Mouse (Mus musculus): Measurements from ENCODE around the gene Immp2l. TPM values are rescaled to one million over a fixed set of nuclear protein-coding genes. Genes with fewer than 3 reads are reported as not detected.

Immp2l gene
- total and polyA plus RNA-seq, 2 experiments from 2014 or later: 1.7 to 10.9 TPM

- TF ChIP-seq CTCF (IDR thresholded peaks at IDR 0.05; ENCODE audit: low read depth): no peak
- no peaks in the 10 kb centered on the region for H3K4me1 ChIP-seq (ENCODE audit: insufficient read depth, low read length)
- DNase-seq (ENCODE audit: low spot score) (peak; percentile 45), ATAC-seq (peak; percentile 70; the same call in 1 of the 2 replicates)
- H3K27me3 ChIP-seq (ENCODE audit: insufficient read depth, low read length): no peaks in the 10 kb centered on the region
- H3K36me3 ChIP-seq (ENCODE audit: insufficient read depth, low read length): no peaks in the 10 kb centered on the region
- 58% methylated on average over 5 of the region's 5 CpGs for WGBS
- H3K27ac ChIP-seq: no peak overlapping the region; the same call in 1 of the 2 replicates
- H3K9me3 ChIP-seq (ENCODE audit: low read length): no peaks in the 10 kb centered on the region
- H3K4me3 ChIP-seq (ENCODE audit: low read length): no peak overlapping the region
- H3K9ac ChIP-seq (replicated peaks; ENCODE audit: low read length): no peak overlapping the region
- no peak overlapping the region for H3K4me2 ChIP-seq (ENCODE audit: low read depth, low read length)
Observed at GRCm38 (mm10) chr12:41941853-41942252, 918.0 kb downstream of the Immp2l start.

- Histone ChIP-seq H3K27ac (no peak overlapping the region), H3K27me3 (ENCODE audit: insufficient read depth, low read length) (no peaks in the 10 kb centered on the region), H3K9ac (replicated peaks; ENCODE audit: low read length) (no peak overlapping the region), H3K4me1 (ENCODE audit: insufficient read depth, low read length) (no peaks in the 10 kb centered on the region), H3K4me3 (ENCODE audit: low read length) (no peak overlapping the region), H3K4me2 (ENCODE audit: low read depth, low read length) (no peak overlapping the region), H3K9me3 (ENCODE audit: low read length) (no peaks in the 10 kb centered on the region), H3K36me3 (ENCODE audit: insufficient read depth, low read length) (no peaks in the 10 kb centered on the region)
- DNase-seq (ENCODE audit: low spot score) (no peak), ATAC-seq (no peak)
- WGBS: 49% methylated on average over 4 of the region's 4 CpGs
- TF ChIP-seq CTCF (IDR thresholded peaks at IDR 0.05; ENCODE audit: low read depth): no peak
Observed at GRCm38 (mm10) chr12:41944079-41944672, 920.3 kb downstream of the Immp2l start.

DNA sequence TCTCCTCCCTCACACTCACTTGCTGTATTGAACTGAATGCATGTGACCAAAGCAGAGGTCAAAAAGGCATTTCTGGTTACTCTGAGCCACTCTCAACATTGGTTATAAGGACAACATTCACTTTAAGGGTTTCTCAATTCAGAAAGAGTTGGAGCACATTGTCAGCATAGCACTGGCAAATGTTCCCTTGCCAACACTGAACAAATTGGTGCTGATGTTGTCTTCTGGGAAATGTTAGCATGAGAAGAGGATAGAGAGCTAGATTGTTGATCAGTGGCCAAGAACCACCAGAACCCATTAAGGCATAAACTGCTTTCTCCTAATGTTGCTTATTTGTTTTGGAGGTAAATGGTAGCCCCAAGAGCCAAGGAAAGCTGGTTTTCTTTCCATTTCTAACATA, 922.6 kb downstream of the Immp2l start:
- no peaks in the 10 kb centered on the region for H3K4me1 ChIP-seq (ENCODE audit: insufficient read depth, low read length)
- H3K27ac ChIP-seq: no peak overlapping the region
- H3K4me2 ChIP-seq (ENCODE audit: low read depth, low read length): no peak overlapping the region
- H3K27me3 ChIP-seq (ENCODE audit: insufficient read depth, low read length): no peaks in the 10 kb centered on the region
- ATAC-seq (no peak), DNase-seq (ENCODE audit: low spot score) (no peak)
- H3K36me3 ChIP-seq (ENCODE audit: insufficient read depth, low read length): no peaks in the 10 kb centered on the region
- H3K9me3 ChIP-seq (ENCODE audit: low read length): no peaks in the 10 kb centered on the region
- no peak for TF ChIP-seq CTCF (IDR thresholded peaks at IDR 0.05; ENCODE audit: low read depth)
- H3K9ac ChIP-seq (replicated peaks; ENCODE audit: low read length): no peak overlapping the region
- H3K4me3 ChIP-seq (ENCODE audit: low read length): no peak overlapping the region

DNA sequence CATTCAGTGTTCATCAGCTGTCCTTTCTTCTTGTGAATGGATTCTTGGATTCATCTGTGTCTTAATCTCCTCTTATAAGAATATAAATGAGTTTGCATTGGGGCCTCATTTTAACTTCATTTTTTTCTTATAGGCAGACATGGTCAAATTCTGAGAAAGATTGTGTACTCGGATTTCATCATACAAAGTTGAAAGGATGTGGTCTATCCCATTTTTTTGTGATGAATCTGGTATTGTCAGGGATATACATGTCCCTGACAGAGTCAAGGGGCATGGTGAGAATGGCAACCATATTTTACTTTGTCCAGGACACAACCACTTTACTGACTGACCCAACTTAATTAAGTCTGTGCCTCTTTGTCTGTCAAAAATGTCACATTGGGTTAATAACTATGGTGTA, 925.5 kb downstream of the Immp2l start:
- 88% methylated on average over 1 of the region's 1 CpGs for WGBS

GRCm38 (mm10) chr12:41949841-41950241, 926.0 kb downstream of the Immp2l start:
- Histone ChIP-seq H3K27ac (no peak overlapping the region), H3K4me1 (ENCODE audit: insufficient read depth, low read length) (no peaks in the 10 kb centered on the region), H3K9me3 (ENCODE audit: low read length) (no peaks in the 10 kb centered on the region), H3K4me2 (ENCODE audit: low read depth, low read length) (no peak overlapping the region), H3K9ac (replicated peaks; ENCODE audit: low read length) (no peak overlapping the region), H3K4me3 (ENCODE audit: low read length) (no peak overlapping the region), H3K27me3 (ENCODE audit: insufficient read depth, low read length) (no peaks in the 10 kb centered on the region), H3K36me3 (ENCODE audit: insufficient read depth, low read length) (no peaks in the 10 kb centered on the region)
- no peak for TF ChIP-seq CTCF (IDR thresholded peaks at IDR 0.05; ENCODE audit: low read depth)
- no peak for DNase-seq (ENCODE audit: low spot score)
- ATAC-seq: no peak
- 93% methylated on average over 6 of the region's 6 CpGs for WGBS

More for the DNA sequence above, 925.5 kb downstream of the Immp2l start:
- no peak overlapping the region for H3K9ac ChIP-seq (replicated peaks; ENCODE audit: low read length)
- no peak for DNase-seq (ENCODE audit: low spot score)
- H3K4me3 ChIP-seq (ENCODE audit: low read length): no peak overlapping the region
- H3K36me3 ChIP-seq (ENCODE audit: insufficient read depth, low read length): no peaks in the 10 kb centered on the region
- no peaks in the 10 kb centered on the region for H3K9me3 ChIP-seq (ENCODE audit: low read length)
- TF ChIP-seq CTCF (IDR thresholded peaks at IDR 0.05; ENCODE audit: low read depth): no peak
- no peak for ATAC-seq
- H3K27ac ChIP-seq: no peak overlapping the region
- H3K4me1 ChIP-seq (ENCODE audit: insufficient read depth, low read length): no peaks in the 10 kb centered on the region
- no peaks in the 10 kb centered on the region for H3K27me3 ChIP-seq (ENCODE audit: insufficient read depth, low read length)
- H3K4me2 ChIP-seq (ENCODE audit: low read depth, low read length): no peak overlapping the region

DNA sequence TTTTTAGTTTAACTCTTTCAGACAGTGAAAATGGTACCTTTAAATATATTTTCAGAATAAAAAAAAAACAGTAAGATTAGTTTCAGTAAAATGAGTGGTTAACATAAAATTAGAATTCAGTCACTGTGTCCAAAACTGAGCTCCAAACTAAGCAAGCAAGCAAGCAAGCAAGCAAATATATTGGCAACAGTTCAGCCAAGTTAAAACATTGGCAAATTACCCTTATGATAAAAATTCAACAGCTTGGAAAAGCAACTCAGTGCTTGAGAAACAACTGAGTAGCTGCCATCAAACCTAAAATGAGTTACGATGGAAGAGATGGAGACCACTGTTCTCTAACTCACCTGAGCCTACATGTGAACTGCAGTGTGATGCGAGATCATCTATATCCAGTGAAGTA, 926.8 kb downstream of the Immp2l start:
- Histone ChIP-seq H3K36me3 (ENCODE audit: insufficient read depth, low read length) (no peaks in the 10 kb centered on the region), H3K27ac (no peak overlapping the region), H3K4me2 (ENCODE audit: low read depth, low read length) (no peak overlapping the region), H3K4me1 (ENCODE audit: insufficient read depth, low read length) (no peaks in the 10 kb centered on the region), H3K27me3 (ENCODE audit: insufficient read depth, low read length) (no peaks in the 10 kb centered on the region), H3K9me3 (ENCODE audit: low read length) (no peaks in the 10 kb centered on the region), H3K9ac (replicated peaks; ENCODE audit: low read length) (no peak overlapping the region), H3K4me3 (ENCODE audit: low read length) (no peak overlapping the region)
- 92% methylated on average over 2 of the region's 2 CpGs for WGBS
- no peak for DNase-seq (ENCODE audit: low spot score)
- TF ChIP-seq CTCF (IDR thresholded peaks at IDR 0.05; ENCODE audit: low read depth): no peak
- ATAC-seq: no peak

GRCm38 (mm10) chr12:41961038-41961437, 937.1 kb downstream of the Immp2l start:
- H3K36me3 ChIP-seq (ENCODE audit: insufficient read depth, low read length): no peaks in the 10 kb centered on the region
- DNase-seq (ENCODE audit: low spot score): no peak
- no peaks in the 10 kb centered on the region for H3K4me1 ChIP-seq (ENCODE audit: insufficient read depth, low read length)
- H3K9ac ChIP-seq (replicated peaks; ENCODE audit: low read length): no peak overlapping the region
- H3K27me3 ChIP-seq (ENCODE audit: insufficient read depth, low read length): no peaks in the 10 kb centered on the region
- no peak for ATAC-seq
- H3K9me3 ChIP-seq (ENCODE audit: low read length): no peaks in the 10 kb centered on the region
- 72% methylated on average over 4 of the region's 4 CpGs for WGBS
- no peak overlapping the region for H3K4me2 ChIP-seq (ENCODE audit: low read depth, low read length)
- H3K4me3 ChIP-seq (ENCODE audit: low read length): no peak overlapping the region
- H3K27ac ChIP-seq: no peak overlapping the region
- no peak for TF ChIP-seq CTCF (IDR thresholded peaks at IDR 0.05; ENCODE audit: low read depth)

Data from hindbrain, postnatal 0 days (tissue).